Mouse (Mus musculus): ENCODE measurements around the gene Slc35e3. TPM values are rescaled to one million over a fixed set of nuclear protein-coding genes. Genes with fewer than 3 reads are reported as not detected.
A peak's percentile ranks its signal among the peaks of the same experiment; 100 is the strongest.
"Not testable (repeated sequence)": the region's sequence is repeated elsewhere in the genome, so short reads cannot be mapped to it uniquely, and the experiment has no call there.

Gene Slc35e3
- polyA plus RNA-seq, 1 experiment from 2014 or later, result 29.0 TPM

DNA sequence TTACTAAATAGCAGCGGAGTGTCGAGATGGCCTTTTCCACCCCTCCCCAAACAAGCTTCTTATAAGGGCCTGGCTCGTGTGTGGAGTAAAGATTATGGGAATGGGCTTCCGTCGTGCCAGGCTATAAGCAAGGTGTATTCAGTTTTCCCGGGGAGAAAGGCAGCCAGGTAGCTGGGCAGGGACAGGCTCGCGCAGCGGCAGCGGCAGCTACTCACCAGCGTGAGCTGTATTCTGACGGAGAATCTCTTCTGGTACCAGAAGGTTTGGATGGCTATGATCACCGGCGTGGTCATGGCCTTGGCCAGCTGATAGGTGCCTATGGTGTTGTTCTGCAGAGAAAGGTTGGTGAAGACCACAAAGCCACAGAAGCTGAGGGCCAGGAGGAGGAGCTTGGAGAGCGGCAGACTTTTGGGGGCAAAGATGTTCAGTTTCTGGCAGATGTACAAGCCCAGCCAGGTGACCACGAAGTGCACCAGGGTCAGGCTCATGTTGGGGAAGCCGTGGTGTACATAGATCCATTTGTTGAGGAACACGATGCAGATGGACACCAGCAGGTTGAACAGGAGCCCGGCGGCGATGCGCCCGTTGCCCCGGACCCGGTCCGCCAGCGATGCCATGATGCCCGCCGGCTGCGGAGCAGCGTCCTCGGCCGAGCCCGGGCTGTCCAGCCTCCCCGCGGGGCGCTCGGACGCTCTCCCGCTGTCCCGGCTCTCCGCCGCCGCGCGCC lies 432 bp downstream of the Slc35e3 start:
- Histone ChIP-seq H3K4me2 (ENCODE audit: low read length) (peak overlapping the region; percentile 79), H3K9ac (replicated peaks; ENCODE audit: low read depth, low read length) (peak overlapping the region; percentile 78), H3K36me3 (ENCODE audit: control insufficient read depth, insufficient read depth) (peaks cover 11% of the 10 kb centered on the region), H3K4me1 (replicated peaks; ENCODE audit: control insufficient read depth, insufficient read depth, low read length) (peaks cover 20% of the 10 kb centered on the region), H3K4me3 (replicated peaks; ENCODE audit: low read length) (peak overlapping the region; percentile 72), H3K27ac (ENCODE audit: low read length) (peak overlapping the region; percentile 20; the same call in 1 of the 2 replicates)
- whole genome bisulfite sequencing, result 0% methylated on average over 19 of the region's 46 CpGs
- peak; percentile 45 for ATAC-seq
- not testable (repeated sequence) for H3K9me3 ChIP-seq (ENCODE audit: control insufficient read depth, low read length); H3K27me3 ChIP-seq (replicated peaks; ENCODE audit: control insufficient read depth, insufficient read depth, low read length)

DNA sequence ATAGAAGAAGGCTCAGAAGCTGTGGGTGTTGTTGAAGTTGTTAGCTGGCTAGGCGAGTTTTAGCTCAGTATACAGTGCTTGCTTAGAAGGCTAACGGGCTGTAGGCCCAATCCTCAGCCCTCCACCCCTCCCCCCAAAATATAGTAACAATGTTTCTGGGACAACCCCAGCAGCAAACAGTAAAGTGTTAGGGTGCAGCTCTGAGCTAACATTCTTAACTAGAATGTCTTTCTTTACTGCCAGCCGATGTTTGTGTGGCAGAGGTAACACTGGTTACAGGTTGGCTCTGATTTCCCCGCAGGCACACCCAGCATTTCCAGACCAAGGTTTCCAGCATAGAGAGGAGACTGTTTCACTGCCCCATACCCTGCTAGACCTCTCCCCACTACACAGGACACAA lies 2.2 kb downstream of the Slc35e3 start:
- Histone ChIP-seq H3K4me2 (ENCODE audit: low read length) (no peak overlapping the region), H3K9ac (replicated peaks; ENCODE audit: low read depth, low read length) (no peak overlapping the region), H3K4me1 (replicated peaks; ENCODE audit: control insufficient read depth, insufficient read depth, low read length) (peaks cover 20% of the 10 kb centered on the region), H3K27ac (ENCODE audit: low read length) (no peak overlapping the region), H3K4me3 (replicated peaks; ENCODE audit: low read length) (no peak overlapping the region), H3K27me3 (replicated peaks; ENCODE audit: control insufficient read depth, insufficient read depth, low read length) (no peaks in the 10 kb centered on the region), H3K9me3 (ENCODE audit: control insufficient read depth, low read length) (no peaks in the 10 kb centered on the region), H3K36me3 (ENCODE audit: control insufficient read depth, insufficient read depth) (peaks cover 12% of the 10 kb centered on the region)
- ATAC-seq, result no peak
- WGBS, result 77% methylated on average over 4 of the region's 4 CpGs

DNA sequence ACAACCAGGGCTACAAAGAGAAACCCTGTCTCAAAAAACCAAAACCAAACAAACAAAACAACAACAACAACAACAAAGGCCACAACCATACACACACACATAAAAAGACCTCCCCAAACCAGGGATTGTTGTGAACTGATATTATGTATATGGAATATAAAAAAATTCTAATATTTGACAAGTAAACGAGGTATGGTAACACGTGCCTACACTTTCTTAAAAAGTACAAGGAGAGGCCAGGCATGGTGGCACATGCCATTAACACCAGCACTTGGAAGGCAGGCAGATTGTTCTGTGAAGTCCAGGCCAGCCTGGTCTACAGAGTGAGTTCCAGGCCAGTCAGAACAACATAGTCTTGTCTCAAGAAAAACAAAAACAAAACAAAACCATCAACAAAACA lies 3.0 kb downstream of the Slc35e3 start:
- H3K4me1 ChIP-seq (replicated peaks; ENCODE audit: control insufficient read depth, insufficient read depth, low read length), result peaks cover 20% of the 10 kb centered on the region
- peaks cover 15% of the 10 kb centered on the region for H3K36me3 ChIP-seq (ENCODE audit: control insufficient read depth, insufficient read depth)
- H3K9me3 ChIP-seq (ENCODE audit: control insufficient read depth, low read length), result no peaks in the 10 kb centered on the region
- H3K4me2 ChIP-seq (ENCODE audit: low read length), result no peak overlapping the region
- 95% methylated on average over 2 of the region's 2 CpGs for WGBS
- no peaks in the 10 kb centered on the region for H3K27me3 ChIP-seq (replicated peaks; ENCODE audit: control insufficient read depth, insufficient read depth, low read length)
- no peak overlapping the region for H3K27ac ChIP-seq (ENCODE audit: low read length)
- no peak overlapping the region for H3K9ac ChIP-seq (replicated peaks; ENCODE audit: low read depth, low read length)
- no peak overlapping the region for H3K4me3 ChIP-seq (replicated peaks; ENCODE audit: low read length)
- no peak for ATAC-seq

DNA sequence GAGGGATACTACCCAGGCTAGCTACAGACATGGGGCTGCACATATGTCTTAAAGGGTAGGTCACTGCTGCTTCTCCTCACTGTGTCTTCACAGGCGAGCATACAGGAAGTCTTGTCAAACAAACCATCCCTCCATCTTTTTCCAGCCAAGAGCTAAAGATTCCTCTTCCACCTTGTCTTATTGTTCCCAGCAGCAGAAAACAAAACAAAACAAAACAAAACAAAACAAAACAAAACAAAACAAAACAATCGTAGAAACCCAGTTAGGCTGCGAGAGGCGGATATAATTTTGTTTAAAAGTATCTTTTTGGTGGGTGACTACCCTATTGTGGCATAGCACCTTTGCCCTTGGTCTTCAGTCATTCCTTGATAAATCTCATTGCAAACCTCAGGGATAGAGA lies 3.5 kb downstream of the Slc35e3 start:
- no peak overlapping the region for H3K9ac ChIP-seq (replicated peaks; ENCODE audit: low read depth, low read length)
- H3K4me2 ChIP-seq (ENCODE audit: low read length), result no peak overlapping the region
- H3K27me3 ChIP-seq (replicated peaks; ENCODE audit: control insufficient read depth, insufficient read depth, low read length), result no peaks in the 10 kb centered on the region
- H3K9me3 ChIP-seq (ENCODE audit: control insufficient read depth, low read length), result no peaks in the 10 kb centered on the region
- H3K36me3 ChIP-seq (ENCODE audit: control insufficient read depth, insufficient read depth), result peaks cover 17% of the 10 kb centered on the region
- WGBS, result 93% methylated on average over 4 of the region's 4 CpGs
- H3K4me1 ChIP-seq (replicated peaks; ENCODE audit: control insufficient read depth, insufficient read depth, low read length), result peaks cover 20% of the 10 kb centered on the region
- no peak overlapping the region for H3K4me3 ChIP-seq (replicated peaks; ENCODE audit: low read length)
- no peak for ATAC-seq
- H3K27ac ChIP-seq (ENCODE audit: low read length), result no peak overlapping the region

DNA sequence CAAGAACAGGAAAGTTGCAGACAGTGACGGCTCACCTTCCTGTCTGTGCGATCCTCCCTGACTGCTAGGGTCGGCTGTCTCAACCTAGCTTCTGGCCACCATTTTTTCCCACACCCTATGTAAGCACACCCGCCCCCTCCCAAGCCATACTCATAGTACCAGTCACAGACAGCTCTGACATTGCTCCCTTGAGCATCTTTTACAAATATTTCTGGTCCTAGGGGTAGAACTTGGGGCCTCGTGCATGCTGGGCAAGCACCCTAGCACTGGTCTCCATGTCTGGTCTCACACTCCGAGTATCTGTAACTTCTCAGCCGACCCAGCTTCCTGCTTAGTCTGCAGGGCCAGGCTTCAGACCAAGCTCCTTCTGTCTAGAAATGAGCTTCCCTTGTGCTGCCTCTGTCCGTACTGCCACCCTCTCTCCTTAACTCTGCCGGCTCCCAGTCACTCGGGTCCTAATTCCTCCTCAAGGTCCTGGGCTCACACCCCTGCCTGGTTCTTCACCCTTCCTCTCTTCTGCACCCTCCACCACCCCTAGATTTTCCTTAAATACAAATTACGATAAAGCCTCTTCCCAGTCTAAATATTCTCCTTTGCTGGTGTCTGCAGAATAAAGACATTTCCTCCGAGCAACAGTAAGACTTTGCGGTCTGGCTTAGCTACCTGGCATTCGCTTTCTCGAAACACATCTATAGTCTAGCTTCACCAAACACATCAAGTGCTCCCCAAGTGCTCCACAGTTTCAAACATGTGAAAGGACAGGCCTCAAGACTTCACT lies 4.3 kb downstream of the Slc35e3 start:
- Histone ChIP-seq H3K4me1 (replicated peaks; ENCODE audit: control insufficient read depth, insufficient read depth, low read length) (peaks cover 20% of the 10 kb centered on the region), H3K27me3 (replicated peaks; ENCODE audit: control insufficient read depth, insufficient read depth, low read length) (no peaks in the 10 kb centered on the region), H3K27ac (ENCODE audit: low read length) (no peak overlapping the region), H3K36me3 (ENCODE audit: control insufficient read depth, insufficient read depth) (peaks cover 17% of the 10 kb centered on the region), H3K4me2 (ENCODE audit: low read length) (no peak overlapping the region), H3K9me3 (ENCODE audit: control insufficient read depth, low read length) (no peaks in the 10 kb centered on the region), H3K9ac (replicated peaks; ENCODE audit: low read depth, low read length) (no peak overlapping the region), H3K4me3 (replicated peaks; ENCODE audit: low read length) (no peak overlapping the region)
- WGBS, result 90% methylated on average over 15 of the region's 15 CpGs
- no peak for ATAC-seq

DNA sequence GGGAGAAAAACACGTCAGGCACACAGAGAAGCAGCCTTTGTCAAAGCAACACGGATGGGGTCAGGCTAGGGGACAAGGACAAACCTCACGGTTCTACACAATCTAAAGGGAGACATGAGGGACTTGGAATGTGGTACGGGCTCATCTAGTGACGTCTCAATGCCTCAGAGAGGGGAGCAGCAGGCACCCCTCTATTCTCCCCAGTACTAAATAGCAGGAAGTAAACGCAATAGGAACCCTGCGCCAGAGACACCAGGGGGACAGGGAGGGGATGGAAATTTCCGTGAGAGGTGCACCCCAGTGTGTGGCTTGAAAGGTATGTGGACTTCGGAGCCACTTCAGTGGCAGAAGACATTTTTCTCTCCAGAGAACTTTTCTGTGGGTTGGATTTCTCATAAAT lies 5.2 kb downstream of the Slc35e3 start:
- peaks cover 20% of the 10 kb centered on the region for H3K4me1 ChIP-seq (replicated peaks; ENCODE audit: control insufficient read depth, insufficient read depth, low read length)
- H3K4me2 ChIP-seq (ENCODE audit: low read length), result no peak overlapping the region
- H3K4me3 ChIP-seq (replicated peaks; ENCODE audit: low read length), result no peak overlapping the region
- H3K27me3 ChIP-seq (replicated peaks; ENCODE audit: control insufficient read depth, insufficient read depth, low read length), result no peaks in the 10 kb centered on the region
- no peak overlapping the region for H3K9ac ChIP-seq (replicated peaks; ENCODE audit: low read depth, low read length)
- H3K9me3 ChIP-seq (ENCODE audit: control insufficient read depth, low read length), result no peaks in the 10 kb centered on the region
- WGBS, result 89% methylated on average over 9 of the region's 9 CpGs
- H3K27ac ChIP-seq (ENCODE audit: low read length), result no peak overlapping the region
- ATAC-seq, result no peak
- H3K36me3 ChIP-seq (ENCODE audit: control insufficient read depth, insufficient read depth), result peaks cover 20% of the 10 kb centered on the region

DNA sequence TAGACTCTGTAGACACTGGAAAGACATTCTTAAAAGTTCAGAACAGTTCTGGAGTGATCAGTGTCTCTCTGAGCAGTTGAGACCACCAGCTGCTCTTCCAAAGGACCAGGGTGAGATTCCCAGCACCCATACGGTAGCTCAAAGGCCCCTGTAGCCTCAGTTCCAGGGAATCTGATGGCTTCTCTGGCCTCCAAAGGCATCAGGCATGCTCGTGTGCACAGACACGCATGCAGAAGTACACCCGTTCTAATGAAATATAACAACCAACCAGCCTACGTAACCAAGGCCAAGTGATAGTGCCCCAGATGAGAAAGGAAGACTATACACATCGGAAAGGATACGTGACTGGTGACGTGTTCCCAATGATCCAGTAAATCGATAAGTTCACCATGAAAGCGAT lies 6.0 kb downstream of the Slc35e3 start:
- H3K9ac ChIP-seq (replicated peaks; ENCODE audit: low read depth, low read length), result no peak overlapping the region
- no peaks in the 10 kb centered on the region for H3K27me3 ChIP-seq (replicated peaks; ENCODE audit: control insufficient read depth, insufficient read depth, low read length)
- no peak overlapping the region for H3K4me2 ChIP-seq (ENCODE audit: low read length)
- H3K4me3 ChIP-seq (replicated peaks; ENCODE audit: low read length), result no peak overlapping the region
- H3K9me3 ChIP-seq (ENCODE audit: control insufficient read depth, low read length), result no peaks in the 10 kb centered on the region
- WGBS, result 96% methylated on average over 10 of the region's 10 CpGs
- no peak for ATAC-seq
- no peak overlapping the region for H3K27ac ChIP-seq (ENCODE audit: low read length)
- peaks cover 17% of the 10 kb centered on the region for H3K4me1 ChIP-seq (replicated peaks; ENCODE audit: control insufficient read depth, insufficient read depth, low read length)
- H3K36me3 ChIP-seq (ENCODE audit: control insufficient read depth, insufficient read depth), result peaks cover 20% of the 10 kb centered on the region

DNA sequence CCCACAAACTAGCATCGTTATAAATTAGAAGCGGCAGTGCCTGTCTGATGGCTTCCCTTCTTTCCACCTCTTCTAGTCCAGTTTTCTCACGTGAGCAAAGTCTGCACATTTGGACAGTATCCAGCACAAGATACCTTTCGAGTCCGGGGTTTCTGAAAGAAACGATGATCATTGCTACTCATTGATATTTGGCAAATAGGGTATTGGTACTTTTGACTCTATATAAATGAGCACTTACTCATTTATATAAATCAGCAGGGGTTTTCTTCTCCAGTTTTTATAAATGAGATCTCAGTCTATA lies 6.6 kb downstream of the Slc35e3 start:
- Histone ChIP-seq H3K36me3 (ENCODE audit: control insufficient read depth, insufficient read depth) (peaks cover 20% of the 10 kb centered on the region), H3K9ac (replicated peaks; ENCODE audit: low read depth, low read length) (no peak overlapping the region), H3K27ac (ENCODE audit: low read length) (no peak overlapping the region), H3K4me1 (replicated peaks; ENCODE audit: control insufficient read depth, insufficient read depth, low read length) (peaks cover 11% of the 10 kb centered on the region), H3K9me3 (ENCODE audit: control insufficient read depth, low read length) (no peaks in the 10 kb centered on the region), H3K4me3 (replicated peaks; ENCODE audit: low read length) (no peak overlapping the region), H3K27me3 (replicated peaks; ENCODE audit: control insufficient read depth, insufficient read depth, low read length) (no peaks in the 10 kb centered on the region), H3K4me2 (ENCODE audit: low read length) (no peak overlapping the region)
- 95% methylated on average over 6 of the region's 6 CpGs for WGBS
- ATAC-seq, result no peak

DNA sequence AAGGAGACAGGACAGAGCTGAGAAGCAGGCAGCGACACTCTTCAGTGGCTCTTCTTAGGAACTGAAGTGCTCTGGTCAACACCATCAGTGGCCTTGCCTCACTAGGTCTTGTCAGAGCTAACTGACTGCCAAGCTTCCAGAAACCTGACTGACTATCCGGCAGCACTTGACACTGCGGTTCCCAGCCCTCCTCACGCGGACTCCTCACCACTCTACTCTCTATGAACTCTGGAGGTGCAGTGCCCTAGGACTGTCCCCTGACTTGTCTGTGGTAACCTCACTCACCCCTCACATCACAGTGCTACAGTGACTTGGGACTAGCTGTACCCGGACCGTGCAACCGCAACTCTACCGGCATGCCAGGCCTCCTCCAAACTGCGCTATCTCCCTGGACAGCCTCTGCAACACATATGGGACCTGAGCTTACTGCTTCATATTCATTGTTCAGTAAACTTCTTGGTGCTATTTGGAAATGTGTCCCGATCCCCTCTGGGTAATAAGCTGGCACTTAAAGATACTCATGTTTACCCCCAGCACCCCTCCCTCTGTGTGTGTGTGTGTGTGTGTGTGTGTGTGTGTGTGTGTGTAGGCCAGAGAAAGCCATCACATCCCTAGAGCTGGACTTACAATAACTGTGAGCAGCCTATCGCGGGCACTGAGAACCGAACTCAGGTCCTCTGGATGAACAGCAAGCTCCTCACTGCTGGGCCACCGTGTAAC lies 7.1 kb downstream of the Slc35e3 start:
- H3K4me2 ChIP-seq (ENCODE audit: low read length), result no peak overlapping the region

More for the DNA sequence above, 7.1 kb downstream of the Slc35e3 start:
- 89% methylated on average over 15 of the region's 15 CpGs for WGBS
- Histone ChIP-seq H3K4me3 (replicated peaks; ENCODE audit: low read length) (no peak overlapping the region), H3K36me3 (ENCODE audit: control insufficient read depth, insufficient read depth) (peaks cover 20% of the 10 kb centered on the region), H3K4me1 (replicated peaks; ENCODE audit: control insufficient read depth, insufficient read depth, low read length) (peaks cover 6% of the 10 kb centered on the region), H3K27ac (ENCODE audit: low read length) (no peak overlapping the region), H3K9ac (replicated peaks; ENCODE audit: low read depth, low read length) (no peak overlapping the region), H3K9me3 (ENCODE audit: control insufficient read depth, low read length) (no peaks in the 10 kb centered on the region), H3K27me3 (replicated peaks; ENCODE audit: control insufficient read depth, insufficient read depth, low read length) (no peaks in the 10 kb centered on the region)
- ATAC-seq, result no peak
